Mouse (Mus musculus): Measurements from ENCODE around the gene Chst11. TPM values are rescaled to one million over a fixed set of nuclear protein-coding genes. Genes with fewer than 3 reads are reported as not detected.

Chst11 gene
- polyA plus RNA-seq, 1 experiment from 2014 or later, result 3.7 TPM

DNA sequence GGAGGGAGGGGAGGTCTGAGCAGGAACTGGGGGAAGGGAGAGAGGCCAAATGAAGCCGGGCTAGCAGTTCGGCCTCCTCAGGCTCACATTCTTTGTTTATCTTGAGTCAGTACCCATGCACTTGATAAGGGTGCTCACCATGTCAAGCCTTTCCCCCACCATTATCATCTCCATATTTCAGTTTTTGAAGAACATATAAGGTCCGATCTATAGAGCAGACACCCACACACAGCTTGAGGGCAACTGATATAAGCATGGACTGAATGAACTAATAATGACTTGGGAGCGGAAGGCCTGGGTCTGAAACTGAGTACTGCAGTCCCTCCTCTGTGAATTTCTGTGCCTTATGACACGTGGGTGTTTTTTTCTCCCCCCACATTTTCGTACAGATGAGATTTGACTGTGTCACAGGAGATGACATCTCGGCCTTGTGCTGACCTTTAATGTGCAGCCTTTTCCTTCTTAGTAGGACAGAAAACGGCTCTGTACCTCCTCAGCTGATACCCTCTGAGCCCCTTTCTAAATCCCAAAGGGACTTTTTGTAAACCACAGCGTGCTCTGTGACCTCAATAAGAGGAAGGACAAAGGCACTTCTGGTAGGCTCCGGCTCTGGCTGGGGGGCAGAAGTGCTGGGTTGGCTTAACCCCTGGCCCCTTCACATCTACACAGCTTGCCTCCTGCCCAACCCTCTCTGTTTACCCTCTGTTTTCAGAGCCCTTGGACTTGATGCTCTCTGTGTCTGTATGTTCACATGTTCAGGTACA, 6.6 kb downstream of the Chst11 start:
- H3K27me3 ChIP-seq, result 0 out of 2 replicates have a peak, but pooled peaks cover 2% of the 10 kb centered on the region
- H3K27ac ChIP-seq, result no peak overlapping the region
- H3K9ac ChIP-seq, result no peak overlapping the region
- 0 out of 2 replicates have a peak, but pooled peaks cover 2% of the 10 kb centered on the region for H3K36me3 ChIP-seq
- no peak overlapping the region for H3K4me3 ChIP-seq
- no peak overlapping the region for H3K4me2 ChIP-seq
- peaks cover 37% of the 10 kb centered on the region; the same call in 1 of the 2 replicates for H3K4me1 ChIP-seq
- H3K9me3 ChIP-seq, result no peaks in the 10 kb centered on the region
- WGBS, result 65% methylated on average over 10 of the region's 10 CpGs
- no peak for ATAC-seq (ENCODE audit: insufficient number of reproducible peaks, low FRiP score, low TSS enrichment, low read depth)

DNA sequence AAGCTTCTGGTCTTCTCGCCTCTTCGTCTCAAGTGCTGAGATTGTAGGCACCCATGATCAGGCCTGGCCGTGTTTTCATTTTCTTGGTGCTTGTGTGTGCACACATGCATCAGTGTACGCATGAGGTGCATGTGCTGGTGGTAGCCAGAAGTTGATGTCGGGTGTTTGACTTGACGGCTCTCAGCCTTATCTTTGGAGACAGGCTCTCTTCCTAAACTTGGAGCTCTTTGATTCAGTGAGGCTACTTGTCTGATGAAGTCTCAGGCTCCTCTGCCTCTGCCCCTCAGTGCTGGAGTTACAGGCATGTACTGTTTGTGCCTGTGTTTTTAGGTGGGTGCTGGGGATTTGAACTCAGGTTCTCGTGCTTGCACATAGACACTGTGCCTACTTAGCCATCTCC, 9.0 kb downstream of the Chst11 start:
- 93% methylated on average over 7 of the region's 7 CpGs for WGBS
- Histone ChIP-seq H3K36me3 (0 out of 2 replicates have a peak, but pooled peaks cover 2% of the 10 kb centered on the region), H3K4me2 (no peak overlapping the region), H3K27me3 (0 out of 2 replicates have a peak, but pooled peaks cover 2% of the 10 kb centered on the region), H3K9ac (no peak overlapping the region), H3K9me3 (no peaks in the 10 kb centered on the region), H3K4me1 (peaks cover 25% of the 10 kb centered on the region; the same call in 1 of the 2 replicates), H3K27ac (no peak overlapping the region), H3K4me3 (no peak overlapping the region)
- no peak for ATAC-seq (ENCODE audit: insufficient number of reproducible peaks, low FRiP score, low TSS enrichment, low read depth)

DNA sequence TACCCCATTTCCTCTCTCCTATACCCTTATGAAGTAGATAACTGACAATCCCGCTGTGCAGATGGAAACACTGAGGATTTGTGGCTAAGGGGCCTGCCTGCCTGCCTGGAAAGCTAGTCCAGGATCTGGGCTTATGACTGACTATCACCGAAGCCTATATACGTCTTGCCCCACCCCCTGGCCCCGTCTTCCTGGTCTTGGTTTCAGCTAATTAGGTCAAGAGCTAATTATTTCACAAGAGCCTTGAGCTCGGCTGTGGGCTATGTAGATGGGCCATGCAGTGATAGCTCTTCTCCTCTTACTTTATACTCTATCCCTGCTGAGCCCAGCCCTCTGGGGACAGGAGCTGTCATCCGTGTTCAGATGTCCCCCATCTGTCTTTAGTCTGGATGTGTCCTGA, 12.2 kb downstream of the Chst11 start:
- no peak overlapping the region for H3K4me3 ChIP-seq
- H3K27ac ChIP-seq, result no peak overlapping the region
- no peak overlapping the region for H3K9ac ChIP-seq
- no peaks in the 10 kb centered on the region for H3K36me3 ChIP-seq
- no peaks in the 10 kb centered on the region for H3K27me3 ChIP-seq
- 80% methylated on average over 6 of the region's 6 CpGs for WGBS
- no peaks in the 10 kb centered on the region for H3K9me3 ChIP-seq
- H3K4me1 ChIP-seq, result peaks cover 17% of the 10 kb centered on the region; the same call in 1 of the 2 replicates
- ATAC-seq (ENCODE audit: insufficient number of reproducible peaks, low FRiP score, low TSS enrichment, low read depth), result no peak
- H3K4me2 ChIP-seq, result no peak overlapping the region

DNA sequence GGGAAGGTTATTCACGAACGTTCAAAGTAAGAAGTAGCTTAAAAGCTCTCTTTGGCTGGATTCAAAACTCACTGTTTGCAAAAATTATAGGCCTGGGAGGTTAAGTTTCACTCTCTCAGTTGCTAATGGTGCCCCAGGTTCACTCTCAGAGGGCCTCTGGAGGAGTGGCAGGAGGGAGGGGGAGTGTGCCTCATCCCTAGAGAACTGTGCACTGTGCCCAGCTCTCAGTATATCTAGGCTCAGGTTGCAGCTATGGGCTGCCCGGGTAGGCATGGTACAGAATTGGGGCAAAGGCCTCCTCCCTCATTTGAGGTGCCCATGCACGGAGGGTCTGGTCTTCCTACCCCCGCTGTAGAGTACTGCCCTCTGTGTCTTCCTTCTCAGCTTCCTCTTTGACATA, 14.9 kb downstream of the Chst11 start:
- Histone ChIP-seq H3K36me3 (no peaks in the 10 kb centered on the region), H3K9me3 (no peaks in the 10 kb centered on the region), H3K27me3 (no peaks in the 10 kb centered on the region), H3K4me3 (no peak overlapping the region), H3K4me1 (peaks cover 11% of the 10 kb centered on the region; the same call in 1 of the 2 replicates), H3K27ac (no peak overlapping the region), H3K4me2 (no peak overlapping the region), H3K9ac (no peak overlapping the region)
- 66% methylated on average over 5 of the region's 5 CpGs for WGBS
- no peak for ATAC-seq (ENCODE audit: insufficient number of reproducible peaks, low FRiP score, low TSS enrichment, low read depth)

DNA sequence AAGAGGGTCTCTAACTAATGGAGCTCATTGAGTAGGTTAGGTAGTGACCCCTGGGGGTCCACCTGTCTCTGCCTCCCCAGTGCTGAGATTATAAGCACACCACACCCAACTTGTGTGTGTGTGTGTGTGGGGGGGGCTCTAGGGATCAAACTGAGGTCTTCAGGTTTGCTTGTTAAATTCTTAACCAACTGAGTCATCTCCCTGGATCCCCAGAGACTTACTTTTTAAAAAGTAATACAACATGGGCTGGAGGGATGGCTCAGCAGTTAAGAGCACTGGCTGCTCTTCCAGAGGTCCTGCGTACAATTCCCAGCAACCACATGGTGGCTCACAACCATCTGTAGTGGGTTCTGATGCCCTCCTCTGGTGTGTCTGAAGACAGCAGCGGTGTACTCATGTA, 15.4 kb downstream of the Chst11 start:
- Histone ChIP-seq H3K4me2 (no peak overlapping the region), H3K36me3 (no peaks in the 10 kb centered on the region), H3K27ac (no peak overlapping the region), H3K9me3 (no peaks in the 10 kb centered on the region), H3K4me3 (no peak overlapping the region), H3K9ac (no peak overlapping the region), H3K27me3 (no peaks in the 10 kb centered on the region), H3K4me1 (peaks cover 10% of the 10 kb centered on the region; the same call in 1 of the 2 replicates)
- WGBS, result 98% methylated on average over 2 of the region's 2 CpGs
- no peak for ATAC-seq (ENCODE audit: insufficient number of reproducible peaks, low FRiP score, low TSS enrichment, low read depth)

DNA sequence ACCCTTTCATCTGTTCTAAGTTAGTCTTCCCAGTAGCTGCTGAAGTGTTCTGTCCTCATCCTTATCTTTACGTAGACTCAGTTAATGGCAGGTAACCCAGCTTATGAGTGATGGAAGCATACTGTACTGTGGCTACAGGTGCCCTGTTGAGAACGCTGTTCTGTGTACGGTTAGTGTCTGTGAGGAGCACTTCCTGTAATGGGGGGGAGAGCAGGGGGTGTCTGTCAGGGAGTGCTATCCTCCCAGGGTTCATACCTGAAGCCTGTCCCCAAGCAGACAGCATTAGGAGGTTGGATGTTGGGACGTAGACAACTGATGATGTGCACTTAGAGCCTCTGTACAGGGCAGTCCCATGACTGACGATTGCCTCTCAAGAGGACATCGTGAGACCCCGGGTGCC, 18.6 kb downstream of the Chst11 start:
- Histone ChIP-seq H3K4me3 (no peak overlapping the region), H3K27me3 (no peaks in the 10 kb centered on the region), H3K27ac (no peak overlapping the region), H3K9me3 (no peaks in the 10 kb centered on the region), H3K9ac (no peak overlapping the region), H3K36me3 (no peaks in the 10 kb centered on the region), H3K4me2 (no peak overlapping the region), H3K4me1 (peaks cover 12% of the 10 kb centered on the region)
- ATAC-seq (ENCODE audit: insufficient number of reproducible peaks, low FRiP score, low TSS enrichment, low read depth), result no peak
- 93% methylated on average over 7 of the region's 7 CpGs for WGBS

DNA sequence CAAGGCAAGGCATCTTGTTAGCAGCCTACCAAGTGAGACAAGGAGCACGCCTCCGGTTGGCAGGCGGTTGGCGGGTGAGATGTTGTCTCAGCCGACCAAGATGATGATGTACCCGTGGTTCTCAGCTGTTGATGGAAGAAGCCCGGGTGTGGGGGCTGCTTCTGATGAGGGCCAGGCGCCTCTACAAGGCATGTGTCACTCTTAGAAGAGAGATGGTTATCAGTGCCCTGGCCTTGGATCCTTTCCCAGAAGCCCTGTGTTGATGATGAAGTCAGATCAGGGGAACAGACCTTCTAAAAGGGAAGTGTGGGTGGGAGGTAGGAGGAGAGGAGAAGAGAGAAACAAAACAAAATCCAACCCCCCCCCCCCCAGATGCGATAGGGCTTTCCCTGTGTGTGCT, 19.1 kb downstream of the Chst11 start:
- no peaks in the 10 kb centered on the region for H3K9me3 ChIP-seq

DNA sequence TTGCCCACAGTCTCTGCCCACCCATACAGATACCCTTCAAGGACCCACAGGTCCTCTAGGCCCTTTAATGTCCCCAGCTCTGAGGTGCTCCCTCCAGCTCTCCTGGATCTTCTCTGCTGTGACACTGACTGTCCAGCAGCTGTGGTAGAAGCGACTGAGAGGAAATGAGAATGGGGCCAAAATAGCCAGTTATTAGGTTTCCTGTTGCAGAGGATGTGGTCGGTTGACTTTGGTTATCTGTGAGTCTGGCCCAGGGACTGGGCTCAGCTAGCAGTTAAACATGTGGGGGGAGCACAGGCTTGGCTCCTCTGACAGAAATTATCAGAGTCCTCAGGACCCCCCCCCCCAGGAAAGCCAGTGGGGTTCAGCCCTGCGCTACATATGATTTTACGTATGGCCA, 19.7 kb downstream of the Chst11 start:
- no peaks in the 10 kb centered on the region for H3K9me3 ChIP-seq
- no peaks in the 10 kb centered on the region for H3K36me3 ChIP-seq
- WGBS, result 73% methylated on average over 4 of the region's 4 CpGs
- no peak overlapping the region for H3K4me3 ChIP-seq
- peaks cover 18% of the 10 kb centered on the region for H3K4me1 ChIP-seq
- ATAC-seq (ENCODE audit: insufficient number of reproducible peaks, low FRiP score, low TSS enrichment, low read depth), result no peak
- H3K27me3 ChIP-seq, result no peaks in the 10 kb centered on the region
- H3K4me2 ChIP-seq, result no peak overlapping the region
- H3K9ac ChIP-seq, result no peak overlapping the region
- H3K27ac ChIP-seq, result no peak overlapping the region; the same call in 1 of the 2 replicates

More for the DNA sequence above, 19.1 kb downstream of the Chst11 start:
- Histone ChIP-seq H3K9ac (no peak overlapping the region), H3K4me1 (peaks cover 17% of the 10 kb centered on the region), H3K36me3 (no peaks in the 10 kb centered on the region), H3K4me2 (no peak overlapping the region), H3K27me3 (no peaks in the 10 kb centered on the region), H3K27ac (no peak overlapping the region), H3K4me3 (no peak overlapping the region)
- WGBS, result 70% methylated on average over 9 of the region's 9 CpGs
- no peak for ATAC-seq (ENCODE audit: insufficient number of reproducible peaks, low FRiP score, low TSS enrichment, low read depth)

DNA sequence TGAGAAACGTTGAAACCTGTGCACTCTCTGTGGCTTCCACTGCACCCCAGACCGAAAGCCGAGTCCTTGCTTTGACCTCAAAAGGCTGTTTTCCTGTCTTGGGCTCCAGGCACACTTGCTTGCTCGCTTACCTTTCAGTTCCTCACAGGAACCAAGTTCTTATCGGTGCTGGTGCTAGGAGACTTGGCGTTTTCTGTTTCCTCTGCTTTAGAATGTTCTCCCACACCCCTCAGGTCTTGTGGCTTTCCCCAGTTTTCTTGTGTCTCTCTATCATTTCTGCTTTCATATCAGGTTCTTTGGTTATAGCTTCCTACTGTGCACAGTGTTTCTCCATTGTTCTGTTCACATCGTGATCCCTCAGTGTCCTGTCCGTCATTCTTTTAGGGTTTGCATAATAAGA, 21.0 kb downstream of the Chst11 start:
- H3K27ac ChIP-seq, result no peak overlapping the region
- WGBS, result 89% methylated on average over 8 of the region's 8 CpGs
- H3K9me3 ChIP-seq, result no peaks in the 10 kb centered on the region
- H3K9ac ChIP-seq, result no peak overlapping the region
- ATAC-seq (ENCODE audit: insufficient number of reproducible peaks, low FRiP score, low TSS enrichment, low read depth), result no peak
- no peak overlapping the region for H3K4me2 ChIP-seq
- no peaks in the 10 kb centered on the region for H3K36me3 ChIP-seq
- H3K4me1 ChIP-seq, result peaks cover 15% of the 10 kb centered on the region
- H3K27me3 ChIP-seq, result no peaks in the 10 kb centered on the region
- no peak overlapping the region for H3K4me3 ChIP-seq

DNA sequence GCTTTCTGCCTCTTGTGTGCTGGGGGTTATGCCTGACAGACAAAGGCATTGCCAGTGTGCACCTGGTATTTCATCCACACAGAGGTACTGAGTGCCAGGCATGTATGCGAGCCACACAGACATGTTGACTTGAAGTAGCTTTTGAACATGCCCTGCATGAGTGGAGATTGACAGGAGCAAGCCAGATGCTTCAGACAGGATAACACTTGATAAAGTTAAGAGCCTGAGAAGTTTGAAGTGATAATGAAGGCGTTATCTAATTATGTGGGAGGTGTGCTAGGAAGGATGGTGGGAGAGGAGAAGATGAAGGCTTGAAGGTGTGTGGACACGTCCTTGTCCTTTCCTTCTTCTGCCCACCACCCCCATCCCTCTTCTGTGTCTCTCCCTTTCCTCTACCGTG, 28.7 kb downstream of the Chst11 start:
- no peak overlapping the region for H3K4me3 ChIP-seq
- no peak for ATAC-seq (ENCODE audit: insufficient number of reproducible peaks, low FRiP score, low TSS enrichment, low read depth)
- no peaks in the 10 kb centered on the region for H3K36me3 ChIP-seq
- WGBS, result 75% methylated on average over 4 of the region's 4 CpGs
- no peaks in the 10 kb centered on the region for H3K27me3 ChIP-seq
- H3K4me2 ChIP-seq, result no peak overlapping the region
- H3K27ac ChIP-seq, result no peak overlapping the region
- no peaks in the 10 kb centered on the region for H3K9me3 ChIP-seq
- H3K4me1 ChIP-seq, result peaks cover 17% of the 10 kb centered on the region
- no peak overlapping the region for H3K9ac ChIP-seq

DNA sequence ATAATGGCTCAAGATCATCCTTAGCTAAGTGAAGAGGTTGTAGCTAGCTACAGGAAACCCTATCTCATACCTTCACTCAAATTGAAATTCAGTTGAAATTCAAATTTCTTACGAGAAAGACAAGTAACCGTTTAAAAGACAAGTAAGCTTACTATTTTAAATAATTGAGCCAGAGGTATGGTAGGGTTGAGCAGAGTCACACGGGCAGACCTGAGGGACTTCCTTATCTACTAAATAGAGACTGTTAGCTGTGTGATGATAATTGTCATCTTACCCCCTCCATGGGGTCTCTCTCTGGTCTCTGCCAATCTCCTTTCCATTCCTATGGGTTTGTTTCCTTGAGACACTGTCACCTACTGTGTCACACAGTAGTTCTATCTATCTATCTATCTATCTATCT, 30.6 kb downstream of the Chst11 start:
- H3K4me1 ChIP-seq, result peaks cover 16% of the 10 kb centered on the region
- H3K9me3 ChIP-seq, result no peaks in the 10 kb centered on the region
- no peak overlapping the region for H3K27ac ChIP-seq
- H3K36me3 ChIP-seq, result no peaks in the 10 kb centered on the region
- H3K27me3 ChIP-seq, result peaks cover under 1% of the 10 kb centered on the region
- 86% methylated on average over 3 of the region's 3 CpGs for WGBS
- no peak overlapping the region for H3K4me3 ChIP-seq
- ATAC-seq (ENCODE audit: insufficient number of reproducible peaks, low FRiP score, low TSS enrichment, low read depth), result no peak
- no peak overlapping the region for H3K9ac ChIP-seq
- no peak overlapping the region for H3K4me2 ChIP-seq

DNA sequence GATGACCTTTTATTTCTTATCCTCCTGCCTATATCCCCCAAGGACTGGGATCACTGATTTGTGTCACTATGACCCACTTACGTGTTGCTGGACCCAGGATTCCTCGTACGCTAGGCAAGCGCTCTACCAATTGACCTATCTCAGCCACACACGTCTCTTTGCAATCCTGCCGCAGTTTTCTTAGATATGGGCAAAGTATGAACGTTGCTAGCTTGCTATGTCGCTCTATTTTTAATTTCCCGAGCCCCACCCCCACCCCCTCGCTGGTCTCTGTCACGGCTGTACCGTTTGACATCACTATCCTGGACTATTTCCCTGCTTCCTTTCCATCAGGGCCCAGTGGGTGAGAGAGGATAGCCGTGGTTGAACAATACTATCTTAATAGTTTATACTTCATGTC, 31.5 kb downstream of the Chst11 start:
- Histone ChIP-seq H3K9me3 (no peaks in the 10 kb centered on the region), H3K4me1 (peaks cover 16% of the 10 kb centered on the region), H3K27ac (no peak overlapping the region), H3K27me3 (peaks cover 5% of the 10 kb centered on the region), H3K4me3 (no peak overlapping the region), H3K36me3 (no peaks in the 10 kb centered on the region), H3K9ac (no peak overlapping the region), H3K4me2 (no peak overlapping the region)
- no peak for ATAC-seq (ENCODE audit: insufficient number of reproducible peaks, low FRiP score, low TSS enrichment, low read depth)
- WGBS, result 86% methylated on average over 13 of the region's 13 CpGs

Data from limb, embryonic 15.5 days (tissue).